Mouse (Mus musculus) neural tube, embryonic 11.5 days (tissue): ENCODE measurements at regions not wholly inside any gene's neighbourhood (a gene's known extent, or its start where the extent isn't known, plus 50 kb on each side); places are given as distances from the start of the nearest gene placed in this dataset.

Source experiments
- ATAC-seq: fragments of 200-750 bp; cut with Nextera tagmentation; 2 replicates; pipeline ENCODE4 v1.8.0; 2017; ENCODE audit warnings: moderate number of reproducible peaks, mild to moderate bottlenecking, moderate TSS enrichment, moderate library complexity; ENCODE audit not compliant: insufficient read depth, low FRiP score, low TSS enrichment
- DNase-seq: peaks from one replicate; pipeline ENCODE4 v3.0.0-alpha.2; 2015; ENCODE audit warnings: low spot score
- H3K27ac ChIP-seq: fragments of 300-500 bp; sonication (generic); 2 replicates; pipeline ENCODE4 v1.5.1; 2014; ENCODE audit warnings: low read depth, mild to moderate bottlenecking, low read length
- H3K27me3 ChIP-seq: fragments of 300-500 bp; sonication (generic); 2 replicates; pipeline ENCODE4 v1.6.1; 2014; ENCODE audit warnings: mild to moderate bottlenecking, low read length, mixed read lengths; ENCODE audit not compliant: control insufficient read depth, insufficient read depth
- H3K36me3 ChIP-seq: fragments of 300-500 bp; sonication (generic); 2 replicates; pipeline ENCODE4 v1.6.1; 2014; ENCODE audit warnings: mild to moderate bottlenecking, low read length, moderate library complexity, mixed read lengths; ENCODE audit not compliant: control insufficient read depth, insufficient read depth
- H3K4me1 ChIP-seq: fragments of 300-500 bp; sonication (generic); 2 replicates; pipeline ENCODE4 v1.6.1; 2014; ENCODE audit warnings: low read length, mixed read lengths; ENCODE audit not compliant: control insufficient read depth, insufficient read depth
- H3K4me2 ChIP-seq: fragments of 300-500 bp; sonication (generic); 2 replicates; pipeline ENCODE4 v1.6.1; 2014; ENCODE audit warnings: low read depth, mild to moderate bottlenecking, moderate library complexity
- H3K4me3 ChIP-seq: fragments of 300-500 bp; sonication (generic); 2 replicates; pipeline ENCODE4 v1.5.1; 2014; ENCODE audit warnings: low read depth, low read length
- H3K9ac ChIP-seq: fragments of 300-500 bp; sonication (generic); 2 replicates; pipeline ENCODE4 v1.6.1; 2014; ENCODE audit warnings: mild to moderate bottlenecking, low read length
- H3K9me3 ChIP-seq: fragments of 300-500 bp; sonication (generic); 2 replicates; pipeline ENCODE4 v1.6.1; 2016; ENCODE audit warnings: low read length; ENCODE audit not compliant: control insufficient read depth
- WGBS: fragments of 180-500 bp; shearing (Covaris S2); extraction: QIAGEN DNeasy Blood & Tissue Kit; methylation state at CpG from one replicate; pipeline ENCODE4 v1.1.7; 2014; 5-methylcytosine and 5-hydroxymethylcytosine counted together

DNA sequence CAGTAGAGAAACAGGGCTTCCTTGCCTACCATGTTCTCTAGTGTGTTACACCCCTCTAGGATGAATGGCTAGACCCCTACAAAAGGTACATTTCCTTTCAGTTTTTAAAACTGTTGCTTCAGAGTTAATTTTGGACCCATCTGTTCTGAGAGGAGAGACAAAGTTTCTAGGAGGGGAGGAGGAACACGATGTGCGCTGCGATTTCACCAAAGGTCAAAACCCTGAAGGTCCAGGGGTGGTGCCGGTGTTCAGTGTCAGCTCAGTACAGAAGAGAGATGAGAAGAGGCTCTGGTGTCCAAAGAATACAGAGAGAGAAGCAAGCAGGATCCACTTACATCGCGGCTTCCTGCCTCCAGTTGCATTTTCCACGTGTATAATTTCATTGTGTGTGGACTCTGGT lies 89.4 kb upstream of the Col1a2 start:
- no peak for DNase-seq
- Histone ChIP-seq H3K4me2 (no peak overlapping the region), H3K4me1 (0 out of 2 replicates have a peak, but pooled peaks cover 2% of the 10 kb centered on the region), H3K27ac (no peak overlapping the region), H3K27me3 (no peaks in the 10 kb centered on the region), H3K9ac (no peak overlapping the region), H3K9me3 (no peaks in the 10 kb centered on the region), H3K36me3 (no peaks in the 10 kb centered on the region), H3K4me3 (no peak overlapping the region)
- ATAC-seq = no peak
- WGBS = 80% methylated on average over 7 of the region's 7 CpGs

DNA sequence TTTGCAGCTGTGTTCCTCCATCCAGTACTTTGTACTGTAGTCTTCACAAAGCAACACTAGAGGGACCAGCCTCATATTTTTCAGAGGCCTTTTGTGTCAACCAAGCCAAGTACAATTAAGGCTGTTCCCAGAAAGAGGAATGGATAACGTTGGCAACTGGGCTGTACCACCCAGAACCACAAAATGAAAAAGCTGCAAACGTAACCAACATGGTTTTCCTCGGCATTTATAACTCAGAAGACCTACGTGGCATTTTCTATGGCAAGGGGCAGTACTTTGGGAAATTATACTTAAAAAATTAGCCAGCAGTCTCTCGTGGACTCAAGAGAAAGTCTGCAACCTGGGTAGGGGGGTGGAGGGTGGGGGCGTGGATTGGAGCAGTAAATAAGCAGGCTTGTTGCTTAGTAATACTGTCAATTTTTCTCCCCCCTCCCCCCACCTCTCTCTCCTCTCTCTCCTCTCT lies 87.3 kb upstream of the Col1a2 start:
- Histone ChIP-seq H3K9me3 (no peaks in the 10 kb centered on the region), H3K36me3 (no peaks in the 10 kb centered on the region), H3K27me3 (no peaks in the 10 kb centered on the region), H3K9ac (peak overlapping the region; percentile 22; the same call in 1 of the 2 replicates), H3K4me1 (0 out of 2 replicates have a peak, but pooled peaks cover 2% of the 10 kb centered on the region), H3K4me2 (no peak overlapping the region), H3K27ac (no peak overlapping the region), H3K4me3 (no peak overlapping the region)
- ATAC-seq (peak; percentile 67), DNase-seq (peak; percentile 40)
- WGBS = 25% methylated on average over 6 of the region's 6 CpGs

DNA sequence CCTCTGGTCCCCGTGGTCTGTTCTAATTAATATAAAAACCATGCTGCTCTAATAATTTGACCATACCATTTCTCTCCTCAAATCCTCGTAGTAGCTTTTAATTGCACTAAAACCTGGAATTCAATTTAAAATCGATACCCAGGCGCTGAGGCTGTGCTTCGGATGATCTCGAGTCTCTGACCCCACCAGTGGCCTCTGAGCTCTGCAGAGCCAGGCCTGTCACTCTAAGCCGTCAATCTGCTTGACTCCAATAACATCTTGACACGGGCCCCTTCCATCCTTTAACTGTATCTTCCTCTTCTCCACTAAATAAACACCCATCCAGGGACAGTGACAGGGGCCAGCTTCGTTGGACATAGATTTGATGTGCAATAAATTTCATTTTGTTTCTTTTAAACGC lies 86.2 kb upstream of the Col1a2 start:
- WGBS = 54% methylated on average over 10 of the region's 10 CpGs
- H3K36me3 ChIP-seq = no peaks in the 10 kb centered on the region
- 0 out of 2 replicates have a peak, but pooled peaks cover 2% of the 10 kb centered on the region for H3K4me1 ChIP-seq
- H3K9me3 ChIP-seq = no peaks in the 10 kb centered on the region
- no peak overlapping the region for H3K27ac ChIP-seq
- no peak for DNase-seq
- H3K27me3 ChIP-seq = no peaks in the 10 kb centered on the region
- no peak overlapping the region for H3K4me2 ChIP-seq
- no peak overlapping the region for H3K9ac ChIP-seq
- ATAC-seq = no peak
- no peak overlapping the region for H3K4me3 ChIP-seq

DNA sequence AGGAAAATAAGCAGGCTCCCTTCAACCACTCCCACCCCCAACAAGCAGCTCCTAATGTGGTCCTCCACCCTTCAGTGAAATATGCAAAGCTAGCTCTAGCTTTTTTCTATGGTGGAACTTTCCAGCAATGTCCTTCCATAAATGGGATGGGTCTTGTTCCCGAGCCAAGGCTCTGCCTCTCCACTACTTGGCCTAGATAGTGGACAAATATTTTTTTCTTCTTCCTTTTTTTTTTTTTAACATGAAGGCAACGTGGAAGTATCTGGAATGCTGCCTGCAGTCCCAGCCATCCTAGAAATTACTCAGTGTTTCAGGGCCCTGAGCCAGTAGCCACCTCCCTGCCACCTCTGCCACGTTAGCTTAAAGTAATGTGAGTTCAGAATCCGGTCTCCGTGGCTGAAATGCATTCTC lies 85.7 kb upstream of the Col1a2 start:
- H3K4me3 ChIP-seq = no peak overlapping the region
- WGBS = 70% methylated on average over 5 of the region's 5 CpGs
- H3K9ac ChIP-seq = no peak overlapping the region
- H3K27me3 ChIP-seq = no peaks in the 10 kb centered on the region
- no peak for DNase-seq
- no peak overlapping the region for H3K27ac ChIP-seq
- no peak overlapping the region for H3K4me2 ChIP-seq
- H3K4me1 ChIP-seq = 0 out of 2 replicates have a peak, but pooled peaks cover 2% of the 10 kb centered on the region
- ATAC-seq = no peak
- H3K36me3 ChIP-seq = no peaks in the 10 kb centered on the region
- H3K9me3 ChIP-seq = no peaks in the 10 kb centered on the region

DNA sequence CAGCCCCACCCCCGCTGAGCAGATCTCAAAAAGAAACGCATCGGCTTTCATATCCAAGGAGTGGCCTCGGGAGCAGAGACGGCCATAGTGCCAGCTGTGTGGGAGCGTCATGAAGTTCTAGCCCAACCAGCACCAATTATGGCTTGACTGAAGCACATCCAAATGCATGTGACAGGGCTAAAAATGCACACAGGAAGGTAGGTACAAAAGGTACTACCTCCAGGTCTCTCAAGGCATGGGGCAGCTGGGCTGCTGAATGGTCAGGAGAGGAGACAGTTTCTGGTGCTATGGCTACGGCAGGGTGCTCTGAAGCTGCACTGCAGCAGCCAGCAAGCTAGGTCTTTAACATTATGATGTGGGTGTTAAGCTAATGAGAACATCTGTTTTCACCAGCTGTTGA lies 83.1 kb upstream of the Col1a2 start:
- Histone ChIP-seq H3K27me3 (no peaks in the 10 kb centered on the region), H3K36me3 (no peaks in the 10 kb centered on the region), H3K4me2 (no peak overlapping the region), H3K9me3 (no peaks in the 10 kb centered on the region), H3K27ac (no peak overlapping the region), H3K4me3 (no peak overlapping the region), H3K4me1 (0 out of 2 replicates have a peak, but pooled peaks cover 2% of the 10 kb centered on the region), H3K9ac (no peak overlapping the region)
- DNase-seq (no peak), ATAC-seq (no peak)
- 86% methylated on average over 7 of the region's 7 CpGs for WGBS

DNA sequence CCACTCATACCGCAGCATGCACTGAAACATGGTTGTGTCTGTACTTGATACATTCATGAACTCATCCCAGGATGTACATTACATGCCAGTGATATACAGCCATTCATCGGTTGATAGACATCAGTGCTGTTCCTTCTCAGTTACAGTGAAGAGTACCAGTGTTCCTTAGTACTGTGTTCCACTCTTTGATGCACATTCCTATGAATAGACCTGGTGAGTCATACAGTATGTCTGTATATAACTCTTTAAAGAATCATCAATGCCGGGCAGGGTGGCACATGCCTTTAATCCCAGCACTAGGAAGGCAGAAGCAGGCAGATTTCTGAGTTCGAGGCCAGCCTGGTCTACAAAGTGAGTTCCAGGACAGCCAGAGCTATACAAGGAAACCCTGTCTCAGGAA lies 77.5 kb upstream of the Col1a2 start:
- no peak for DNase-seq
- Histone ChIP-seq H3K27me3 (no peaks in the 10 kb centered on the region), H3K27ac (no peak overlapping the region), H3K36me3 (no peaks in the 10 kb centered on the region), H3K4me2 (no peak overlapping the region), H3K4me3 (no peak overlapping the region), H3K4me1 (no peaks in the 10 kb centered on the region), H3K9ac (no peak overlapping the region), H3K9me3 (no peaks in the 10 kb centered on the region)
- 92% methylated on average over 4 of the region's 4 CpGs for WGBS
- no peak for ATAC-seq

DNA sequence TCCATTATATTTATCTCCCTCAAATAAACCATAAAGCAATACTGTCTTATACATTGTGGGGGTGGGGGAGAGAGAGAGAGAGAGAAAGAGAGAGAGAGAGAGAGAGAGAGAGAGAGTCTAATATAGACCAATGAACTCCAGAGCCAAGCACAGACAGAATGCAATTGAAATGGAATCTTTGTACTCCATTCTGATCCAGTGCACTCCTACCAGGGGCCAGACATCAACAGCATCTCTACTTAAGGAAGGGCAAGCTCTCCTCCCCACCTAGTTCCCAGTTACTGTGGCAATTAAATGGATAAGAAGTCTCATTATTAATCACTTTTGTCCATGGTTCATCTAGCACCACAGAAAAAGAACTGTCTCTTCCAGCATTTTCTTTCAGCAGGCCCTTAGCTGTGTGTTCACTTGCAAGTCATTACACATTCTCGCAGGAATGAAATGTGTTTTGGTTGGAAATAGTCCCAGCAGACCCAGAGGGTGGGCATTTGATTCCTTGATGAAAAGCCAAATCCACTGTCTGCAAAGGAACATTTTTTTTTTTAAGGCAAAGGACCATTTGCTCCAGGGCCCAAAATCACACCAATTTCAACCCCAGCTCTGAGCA lies 73.8 kb upstream of the Col1a2 start:
- DNase-seq = no peak
- no peak overlapping the region for H3K9ac ChIP-seq
- ATAC-seq = no peak
- H3K4me2 ChIP-seq = no peak overlapping the region
- H3K4me3 ChIP-seq = no peak overlapping the region
- H3K36me3 ChIP-seq = no peaks in the 10 kb centered on the region
- H3K27ac ChIP-seq = no peak overlapping the region
- H3K27me3 ChIP-seq = no peaks in the 10 kb centered on the region
- no peaks in the 10 kb centered on the region for H3K4me1 ChIP-seq
- 78% methylated on average over 1 of the region's 1 CpGs for WGBS
- no peaks in the 10 kb centered on the region for H3K9me3 ChIP-seq

DNA sequence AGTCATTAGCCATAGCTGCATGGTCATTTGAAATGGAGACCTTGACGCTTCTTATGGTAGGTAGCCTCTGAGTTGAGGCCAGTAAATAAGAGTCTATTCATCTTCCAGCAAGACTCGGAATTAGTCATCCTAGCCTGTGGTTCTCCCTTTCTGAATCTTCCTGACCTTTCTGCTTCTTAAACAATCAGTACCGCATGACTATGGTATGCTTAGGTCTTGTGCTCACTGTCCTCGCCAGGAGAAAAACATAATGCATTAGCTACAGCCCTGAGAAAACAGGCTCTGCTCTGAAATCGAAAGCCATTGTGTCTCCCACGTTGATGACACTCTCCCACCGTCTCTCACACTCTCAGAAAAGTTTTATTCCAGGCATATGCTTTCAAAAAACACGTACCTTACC lies 72.4 kb upstream of the Col1a2 start:
- Histone ChIP-seq H3K4me3 (no peak overlapping the region), H3K27me3 (no peaks in the 10 kb centered on the region), H3K9me3 (no peaks in the 10 kb centered on the region), H3K9ac (no peak overlapping the region), H3K27ac (no peak overlapping the region), H3K4me2 (no peak overlapping the region), H3K36me3 (no peaks in the 10 kb centered on the region), H3K4me1 (no peaks in the 10 kb centered on the region)
- ATAC-seq (no peak), DNase-seq (no peak)
- WGBS = 86% methylated on average over 8 of the region's 8 CpGs

DNA sequence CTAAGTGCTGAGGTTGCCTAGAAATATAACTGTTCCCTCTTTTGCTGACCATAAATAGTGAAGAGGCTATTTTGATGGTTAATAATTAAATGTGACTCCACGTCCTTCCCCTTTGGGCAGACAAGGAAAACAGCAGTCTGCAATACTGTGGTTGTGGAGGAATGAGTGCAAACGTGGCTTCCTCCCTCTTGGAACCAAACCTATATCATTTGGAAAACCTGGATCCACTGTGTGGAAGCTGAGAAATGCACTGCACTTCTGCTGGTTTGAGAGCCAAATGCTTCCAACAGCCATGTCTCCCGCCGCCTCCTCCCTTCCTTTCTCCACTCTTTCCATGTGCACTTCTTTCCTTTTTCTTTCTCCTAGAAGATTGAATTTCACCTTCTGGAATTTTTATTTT lies 68.2 kb upstream of the Col1a2 start:
- H3K27me3 ChIP-seq = no peaks in the 10 kb centered on the region
- H3K4me3 ChIP-seq = no peak overlapping the region
- H3K36me3 ChIP-seq = no peaks in the 10 kb centered on the region
- H3K27ac ChIP-seq = no peak overlapping the region
- DNase-seq (no peak), ATAC-seq (no peak)
- no peak overlapping the region for H3K4me2 ChIP-seq
- no peaks in the 10 kb centered on the region for H3K4me1 ChIP-seq
- WGBS = 64% methylated on average over 4 of the region's 4 CpGs
- no peaks in the 10 kb centered on the region for H3K9me3 ChIP-seq
- H3K9ac ChIP-seq = no peak overlapping the region
